Mouse (Mus musculus) liver, adult 2 months (tissue): Measurements from ENCODE around the gene Foxc2.

Source experiments
- CTCF ChIP-seq: fragments of 200-500 bp; IDR thresholded peaks from 2 replicates; pipeline ENCODE4 v1.5.1; 2011; ENCODE audit warnings: low read depth, low read length, control low read depth
- POLR2A ChIP-seq: fragments of 200-500 bp; IDR thresholded peaks from 2 replicates; pipeline ENCODE4 v1.6.1; 2011; ENCODE audit warnings: low read length, control low read depth; ENCODE audit not compliant: insufficient read depth; ENCODE audit errors: extremely low read depth

DNA sequence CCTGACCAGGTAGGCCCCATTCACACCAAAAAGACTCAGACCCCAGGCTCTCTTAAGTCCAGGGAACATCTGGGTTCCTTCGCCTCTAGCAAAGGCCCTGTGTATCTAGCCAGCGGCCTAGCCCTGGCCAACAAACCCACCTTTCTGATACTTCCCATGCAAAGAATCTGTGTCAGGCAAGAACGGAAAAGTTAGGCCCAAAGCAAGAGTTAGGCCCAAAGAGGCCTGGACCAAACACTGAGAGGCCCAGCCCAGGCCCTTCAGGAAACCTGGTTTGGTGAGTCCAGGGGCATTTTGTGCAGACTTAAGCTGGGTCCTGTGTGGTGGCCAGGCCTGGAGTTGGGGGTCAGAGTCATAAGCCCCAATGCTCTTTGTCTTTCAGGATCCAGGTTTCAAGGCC, 30.4 kb upstream of the Foxc2 start:
- TF ChIP-seq CTCF (no peak), POLR2A (no peak)
